Mouse (Mus musculus): ENCODE measurements at regions not wholly inside any gene's neighbourhood (a gene's known extent, or its start where the extent isn't known, plus 50 kb on each side); places are given as distances from the start of the nearest gene placed in this dataset.

DNA sequence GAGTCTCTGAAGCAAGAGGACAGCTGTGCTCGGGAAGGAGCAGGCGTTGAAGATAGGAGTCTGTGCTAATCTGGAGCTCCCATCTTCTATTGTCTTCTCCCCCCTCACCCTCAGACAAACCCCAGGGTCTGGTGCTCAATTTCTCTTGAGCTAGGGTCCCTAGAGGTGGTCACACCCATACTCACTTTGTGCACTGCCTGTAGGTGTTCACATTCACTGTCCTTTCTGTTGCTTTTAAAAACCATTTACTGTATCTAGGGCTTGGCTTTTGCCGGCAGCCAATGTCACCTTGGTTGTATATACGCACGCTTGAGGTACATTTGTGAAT, 319.6 kb upstream of the Jarid2 start:
- no peak for TF ChIP-seq CTCF (IDR thresholded peaks at IDR 0.05; ENCODE audit: insufficient read depth, low read length)
- TF ChIP-seq POLR2A (IDR thresholded peaks at IDR 0.05; ENCODE audit: borderline replicate concordance, extremely low read depth, low read depth, low read length): no peak

Measured in lung, adult 2 months (tissue).